Mouse (Mus musculus): ENCODE measurements around the gene Zfp108. TPM values are rescaled to one million over a fixed set of nuclear protein-coding genes. Genes with fewer than 3 reads are reported as not detected.

Gene Zfp108
- polyA plus RNA-seq, 1 experiment from 2014 or later = 6.1 TPM

GRCm38 (mm10) chr7:24280031-24280857, 25.6 kb downstream of the Zfp108 start:
- H3K4me1 ChIP-seq (ENCODE audit: control insufficient read depth, insufficient read depth, low read depth, low read length) = no peaks in the 10 kb centered on the region
- H3K27me3 ChIP-seq (replicated peaks; ENCODE audit: control insufficient read depth, insufficient read depth, low read length) = no peaks in the 10 kb centered on the region
- peak; percentile 24; the same call in 1 of the 2 replicates for ATAC-seq
- no peak overlapping the region for H3K4me3 ChIP-seq (ENCODE audit: low read length)
- no peak overlapping the region for H3K27ac ChIP-seq (ENCODE audit: low read depth, low read length)
- H3K36me3 ChIP-seq (ENCODE audit: control insufficient read depth, insufficient read depth, low read length) = peaks cover 2% of the 10 kb centered on the region
- H3K9ac ChIP-seq (ENCODE audit: low read depth, low read length) = no peak overlapping the region
- 58% methylated on average over 10 of the region's 10 CpGs for WGBS
- no peaks in the 10 kb centered on the region for H3K9me3 ChIP-seq (ENCODE audit: control insufficient read depth, low read length)
- no peak overlapping the region for H3K4me2 ChIP-seq (ENCODE audit: low read length)

GRCm38 (mm10) chr7:24280858-24281145, 26.2 kb downstream of the Zfp108 start:
- 67% methylated on average over 4 of the region's 4 CpGs for WGBS
- no peak overlapping the region for H3K27ac ChIP-seq (ENCODE audit: low read depth, low read length)
- ATAC-seq = 0 out of 2 replicates have a peak, but pooled peaks have one; percentile 17
- no peak overlapping the region for H3K4me3 ChIP-seq (ENCODE audit: low read length)
- H3K4me1 ChIP-seq (ENCODE audit: control insufficient read depth, insufficient read depth, low read depth, low read length) = no peaks in the 10 kb centered on the region
- H3K9ac ChIP-seq (ENCODE audit: low read depth, low read length) = no peak overlapping the region
- no peaks in the 10 kb centered on the region; the same call in none of the 2 replicates for H3K36me3 ChIP-seq (ENCODE audit: control insufficient read depth, insufficient read depth, low read length)
- no peaks in the 10 kb centered on the region for H3K9me3 ChIP-seq (ENCODE audit: control insufficient read depth, low read length)
- no peaks in the 10 kb centered on the region for H3K27me3 ChIP-seq (replicated peaks; ENCODE audit: control insufficient read depth, insufficient read depth, low read length)
- H3K4me2 ChIP-seq (ENCODE audit: low read length) = no peak overlapping the region

- 51% methylated on average over 4 of the region's 4 CpGs for WGBS
- Histone ChIP-seq H3K4me2 (ENCODE audit: low read length) (no peak overlapping the region), H3K27me3 (replicated peaks; ENCODE audit: control insufficient read depth, insufficient read depth, low read length) (no peaks in the 10 kb centered on the region), H3K4me1 (ENCODE audit: control insufficient read depth, insufficient read depth, low read depth, low read length) (no peaks in the 10 kb centered on the region), H3K36me3 (ENCODE audit: control insufficient read depth, insufficient read depth, low read length) (peaks cover 26% of the 10 kb centered on the region), H3K27ac (ENCODE audit: low read depth, low read length) (no peak overlapping the region), H3K9me3 (ENCODE audit: control insufficient read depth, low read length) (no peaks in the 10 kb centered on the region), H3K9ac (ENCODE audit: low read depth, low read length) (no peak overlapping the region), H3K4me3 (ENCODE audit: low read length) (no peak overlapping the region)
- ATAC-seq = no peak
Measured at GRCm38 (mm10) chr7:24286090-24286489, 31.5 kb downstream of the Zfp108 start.

GRCm38 (mm10) chr7:24286916-24287315, 32.3 kb downstream of the Zfp108 start:
- Histone ChIP-seq H3K27ac (ENCODE audit: low read depth, low read length) (no peak overlapping the region), H3K36me3 (ENCODE audit: control insufficient read depth, insufficient read depth, low read length) (peaks cover 34% of the 10 kb centered on the region)

GRCm38 (mm10) chr7:24287670-24288069, 33.1 kb downstream of the Zfp108 start:
- peaks cover 41% of the 10 kb centered on the region for H3K36me3 ChIP-seq (ENCODE audit: control insufficient read depth, insufficient read depth, low read length)

More at GRCm38 (mm10) chr7:24286916-24287315, 32.3 kb downstream of the Zfp108 start:
- WGBS = 80% methylated on average over 4 of the region's 4 CpGs
- Histone ChIP-seq H3K9me3 (ENCODE audit: control insufficient read depth, low read length) (no peaks in the 10 kb centered on the region), H3K4me3 (ENCODE audit: low read length) (no peak overlapping the region), H3K27me3 (replicated peaks; ENCODE audit: control insufficient read depth, insufficient read depth, low read length) (no peaks in the 10 kb centered on the region), H3K4me1 (ENCODE audit: control insufficient read depth, insufficient read depth, low read depth, low read length) (no peaks in the 10 kb centered on the region), H3K9ac (ENCODE audit: low read depth, low read length) (no peak overlapping the region), H3K4me2 (ENCODE audit: low read length) (no peak overlapping the region)
- ATAC-seq = no peak

GRCm38 (mm10) chr7:24288512-24288911, 33.9 kb downstream of the Zfp108 start:
- Histone ChIP-seq H3K9me3 (ENCODE audit: control insufficient read depth, low read length) (no peaks in the 10 kb centered on the region), H3K9ac (ENCODE audit: low read depth, low read length) (no peak overlapping the region), H3K27me3 (replicated peaks; ENCODE audit: control insufficient read depth, insufficient read depth, low read length) (no peaks in the 10 kb centered on the region), H3K4me3 (ENCODE audit: low read length) (no peak overlapping the region), H3K36me3 (ENCODE audit: control insufficient read depth, insufficient read depth, low read length) (peaks cover 48% of the 10 kb centered on the region), H3K4me1 (ENCODE audit: control insufficient read depth, insufficient read depth, low read depth, low read length) (no peaks in the 10 kb centered on the region), H3K27ac (ENCODE audit: low read depth, low read length) (no peak overlapping the region), H3K4me2 (ENCODE audit: low read length) (no peak overlapping the region)
- no peak for ATAC-seq
- WGBS = 92% methylated on average over 6 of the region's 6 CpGs

More at GRCm38 (mm10) chr7:24287670-24288069, 33.1 kb downstream of the Zfp108 start:
- WGBS = 86% methylated on average over 5 of the region's 5 CpGs
- no peak overlapping the region for H3K27ac ChIP-seq (ENCODE audit: low read depth, low read length)
- no peak overlapping the region for H3K4me3 ChIP-seq (ENCODE audit: low read length)
- H3K9ac ChIP-seq (ENCODE audit: low read depth, low read length) = no peak overlapping the region
- H3K4me1 ChIP-seq (ENCODE audit: control insufficient read depth, insufficient read depth, low read depth, low read length) = no peaks in the 10 kb centered on the region
- no peaks in the 10 kb centered on the region for H3K9me3 ChIP-seq (ENCODE audit: control insufficient read depth, low read length)
- no peak for ATAC-seq
- H3K4me2 ChIP-seq (ENCODE audit: low read length) = no peak overlapping the region
- H3K27me3 ChIP-seq (replicated peaks; ENCODE audit: control insufficient read depth, insufficient read depth, low read length) = no peaks in the 10 kb centered on the region

- Histone ChIP-seq H3K36me3 (ENCODE audit: control insufficient read depth, insufficient read depth, low read length) (peaks cover 58% of the 10 kb centered on the region), H3K9me3 (ENCODE audit: control insufficient read depth, low read length) (no peaks in the 10 kb centered on the region), H3K4me3 (ENCODE audit: low read length) (no peak overlapping the region), H3K4me2 (ENCODE audit: low read length) (no peak overlapping the region), H3K4me1 (ENCODE audit: control insufficient read depth, insufficient read depth, low read depth, low read length) (no peaks in the 10 kb centered on the region), H3K27ac (ENCODE audit: low read depth, low read length) (no peak overlapping the region), H3K9ac (ENCODE audit: low read depth, low read length) (no peak overlapping the region), H3K27me3 (replicated peaks; ENCODE audit: control insufficient read depth, insufficient read depth, low read length) (no peaks in the 10 kb centered on the region)
- no peak for ATAC-seq
- WGBS = 95% methylated on average over 4 of the region's 4 CpGs
Measured at GRCm38 (mm10) chr7:24290106-24290693, 35.6 kb downstream of the Zfp108 start.

GRCm38 (mm10) chr7:24291387-24292090, 36.9 kb downstream of the Zfp108 start:
- Histone ChIP-seq H3K9ac (ENCODE audit: low read depth, low read length) (no peak overlapping the region), H3K4me3 (ENCODE audit: low read length) (no peak overlapping the region), H3K27me3 (replicated peaks; ENCODE audit: control insufficient read depth, insufficient read depth, low read length) (no peaks in the 10 kb centered on the region), H3K36me3 (ENCODE audit: control insufficient read depth, insufficient read depth, low read length) (peaks cover 69% of the 10 kb centered on the region), H3K4me2 (ENCODE audit: low read length) (no peak overlapping the region), H3K9me3 (ENCODE audit: control insufficient read depth, low read length) (no peaks in the 10 kb centered on the region), H3K27ac (ENCODE audit: low read depth, low read length) (no peak overlapping the region), H3K4me1 (ENCODE audit: control insufficient read depth, insufficient read depth, low read depth, low read length) (no peaks in the 10 kb centered on the region)
- WGBS = 93% methylated on average over 27 of the region's 27 CpGs
- no peak for ATAC-seq

Measured in hindbrain, embryonic 16.5 days (tissue).